Mouse (Mus musculus) cerebellum, adult 11-12 months (tissue): ENCODE data around the gene Ubxn7.

Source experiments
- DNase-seq: peaks from one replicate; pipeline ENCODE4 v3.0.0; 2022

The Ubxn7 gene

DNA sequence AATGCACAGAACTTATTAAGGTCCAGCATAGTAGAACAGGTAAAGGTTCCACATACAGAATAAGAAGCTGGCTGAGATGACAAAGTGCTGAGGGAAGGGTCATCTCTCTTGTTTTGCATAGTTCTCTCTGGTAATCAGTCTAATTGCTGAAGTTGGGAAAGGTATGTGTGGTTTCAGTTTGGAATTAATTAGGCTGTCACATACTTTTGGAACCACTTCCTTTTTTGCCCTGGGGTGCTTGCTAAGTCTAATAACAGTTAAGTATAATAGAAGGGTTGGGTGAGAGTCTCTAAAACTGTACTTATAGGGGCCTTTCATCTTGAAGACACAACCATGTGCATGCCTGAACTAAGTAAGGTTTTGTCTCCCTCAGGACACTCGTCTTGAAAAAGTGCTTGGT is 104.6 kb downstream of the Ubxn7 start:
- no peak for DNase-seq

DNA sequence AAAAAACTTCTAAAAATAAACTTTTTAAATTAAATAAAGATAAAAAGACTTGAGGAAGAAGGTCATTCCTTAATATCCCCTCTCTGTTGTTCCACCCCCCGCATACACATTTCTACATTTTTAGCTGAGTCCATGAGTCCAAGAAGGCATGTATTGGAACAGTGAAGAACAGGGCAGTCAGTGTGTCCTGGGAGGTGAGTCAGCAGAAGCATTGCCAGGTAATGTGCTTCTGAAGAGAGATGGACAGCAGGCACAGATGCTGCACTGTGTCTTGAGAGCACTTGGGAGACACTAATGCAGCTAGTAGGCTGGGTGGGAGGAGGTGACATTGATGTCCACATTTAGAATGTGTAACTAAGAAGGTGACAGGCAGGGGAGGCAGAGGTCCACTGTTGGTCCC is 105.2 kb downstream of the Ubxn7 start:
- DNase-seq, result no peak

GRCm38 (mm10) chr16:32441432-32441831 is 109.4 kb downstream of the Ubxn7 start:
- no peak for DNase-seq
